Mouse (Mus musculus) hindbrain, embryonic 15.5 days (tissue): ENCODE results near the gene Gzma. TPM values are rescaled to one million over a fixed set of nuclear protein-coding genes. Genes with fewer than 3 reads are reported as not detected.
A peak's percentile ranks its signal among the peaks of the same experiment; 100 is the strongest.

Experiments
- ATAC-seq: fragments of 200-750 bp; cut with Nextera tagmentation; 2 replicates; pipeline ENCODE4 v1.8.0; 2017; ENCODE audit warnings: low read depth, moderate number of reproducible peaks, moderate TSS enrichment; ENCODE audit not compliant: low FRiP score
- H3K27ac ChIP-seq: fragments of 300-500 bp; sonication (generic); replicated peaks from 2 replicates; pipeline ENCODE4 v1.5.1; 2015; ENCODE audit warnings: mild to moderate bottlenecking, inconsistent platforms
- H3K27me3 ChIP-seq: fragments of 300-500 bp; sonication (generic); 2 replicates; pipeline ENCODE4 v1.6.1; 2015; ENCODE audit warnings: control low read depth, inconsistent platforms
- H3K36me3 ChIP-seq: fragments of 300-500 bp; sonication (generic); 2 replicates; pipeline ENCODE4 v1.6.1; 2015; ENCODE audit warnings: control low read depth, inconsistent platforms
- H3K4me1 ChIP-seq: fragments of 300-500 bp; sonication (generic); replicated peaks from 2 replicates; pipeline ENCODE4 v1.6.1; 2015; ENCODE audit warnings: control low read depth, inconsistent platforms
- H3K4me2 ChIP-seq: fragments of 300-500 bp; sonication (generic); 2 replicates; pipeline ENCODE4 v1.6.1; 2015; ENCODE audit warnings: moderate library complexity, mild to moderate bottlenecking, inconsistent platforms
- H3K4me3 ChIP-seq: fragments of 300-500 bp; sonication (generic); 2 replicates; pipeline ENCODE4 v1.5.1; 2015; ENCODE audit warnings: mild to moderate bottlenecking, inconsistent platforms
- H3K9ac ChIP-seq: fragments of 300-500 bp; sonication (generic); 2 replicates; pipeline ENCODE4 v1.6.1; 2015; ENCODE audit warnings: inconsistent platforms
- H3K9me3 ChIP-seq: fragments of 300-500 bp; sonication (generic); 2 replicates; pipeline ENCODE4 v1.6.1; 2016; ENCODE audit warnings: control low read depth, inconsistent platforms
- WGBS: fragments of 180-500 bp; shearing (Covaris S2); methylation state at CpG from one replicate; pipeline ENCODE4 v1.1.7; 2015; 5-methylcytosine and 5-hydroxymethylcytosine counted together
- polyA plus RNA-seq: library from polyadenylated mRNA; unstranded; fragments of >200 nt; fragmentation: Nextera tagmentation; extraction: Ambion mirVana; gene quantifications from 2 replicates; pipeline ENCODE4 v1.2.1, GENCODE M21; 2015

The Gzma gene
- polyA plus RNA-seq, result not detected in 2 replicates

DNA sequence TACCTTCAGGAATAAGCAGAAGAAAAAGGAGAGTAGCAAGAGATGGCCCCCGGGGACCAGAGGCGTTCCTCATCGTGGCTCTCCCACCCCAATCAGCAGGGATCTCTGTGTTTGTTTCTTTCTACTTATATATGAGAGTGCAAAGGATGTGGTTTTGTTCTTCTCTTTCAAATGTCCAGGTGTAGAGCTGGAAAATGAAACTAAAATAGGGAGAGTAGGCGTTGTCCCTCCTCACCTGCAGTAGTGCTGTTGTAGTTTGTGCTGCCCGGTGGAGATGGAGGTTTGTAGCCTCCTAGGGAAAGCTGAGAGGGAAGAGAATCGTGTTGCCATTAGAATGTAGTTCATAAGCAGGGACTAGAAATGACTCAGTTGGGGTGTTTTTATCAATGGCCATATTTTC is at the start of gene Gzma:
Gene Gzma (minus strand): TSS at position 103 of the 400 bp plus-strand sequence.
- no peak within 1 kb of the TSS for H3K4me3 ChIP-seq
- H3K4me2 ChIP-seq, result no peak within 1 kb of the TSS
- 89% methylated on average over 6 of the region's 6 CpGs for WGBS
- ATAC-seq, result no peak
- no peak within 1 kb of the TSS for H3K9ac ChIP-seq
- no peak within 1 kb of the TSS for H3K27ac ChIP-seq
- H3K36me3 ChIP-seq, result no peaks in the 10 kb centered on the region
- H3K4me1 ChIP-seq, result 0 out of 2 replicates have a peak, but pooled peaks cover 3% of the 10 kb centered on the region
- no peaks in the 10 kb centered on the region for H3K9me3 ChIP-seq
- H3K27me3 ChIP-seq, result no peaks in the 10 kb centered on the region

DNA sequence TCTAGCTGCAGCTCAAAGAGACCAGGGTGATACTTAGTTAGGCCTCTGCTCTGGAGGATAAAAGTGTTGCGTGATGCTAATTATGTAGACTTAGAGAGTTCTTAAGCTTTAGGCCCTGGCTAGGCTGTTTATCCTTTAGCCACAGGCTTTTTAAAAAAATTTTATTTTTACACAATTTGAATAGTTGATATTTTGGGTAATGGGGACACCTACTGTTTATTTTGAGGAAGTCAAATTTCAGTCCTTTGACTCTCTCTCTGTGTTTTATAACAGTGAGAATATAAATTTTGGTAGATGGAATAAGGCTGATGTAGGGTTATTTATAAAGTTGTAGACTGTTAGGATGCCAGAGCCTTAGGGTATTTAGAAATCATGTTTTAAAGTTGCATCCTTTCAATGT is 38.8 kb upstream of the Gzma start:
- Histone ChIP-seq H3K27ac (no peak overlapping the region), H3K9ac (no peak overlapping the region), H3K4me3 (no peak overlapping the region), H3K4me2 (no peak overlapping the region), H3K4me1 (no peaks in the 10 kb centered on the region), H3K9me3 (no peaks in the 10 kb centered on the region), H3K36me3 (no peaks in the 10 kb centered on the region), H3K27me3 (no peaks in the 10 kb centered on the region)
- ATAC-seq, result no peak
- WGBS, result 95% methylated on average over 1 of the region's 1 CpGs

DNA sequence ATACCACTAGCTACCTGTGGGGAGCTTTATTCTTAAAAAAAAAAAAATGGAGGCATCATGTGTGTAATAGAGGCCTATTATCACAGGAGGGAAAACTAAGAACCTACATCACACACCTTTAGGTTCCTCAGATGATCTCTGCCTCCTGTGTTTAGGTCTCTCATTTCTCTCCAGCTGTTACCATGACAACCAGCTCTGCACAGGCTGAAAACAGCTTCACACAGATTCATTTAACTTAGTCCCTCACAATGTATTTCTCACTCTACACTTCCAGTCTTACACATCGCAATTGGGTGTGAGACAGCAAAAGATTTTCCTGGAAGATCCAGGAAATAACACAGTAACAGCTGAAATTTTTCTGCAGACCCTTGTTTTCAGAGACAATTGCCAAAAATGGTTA is 29.2 kb upstream of the Gzma start:
- H3K4me3 ChIP-seq, result no peak overlapping the region
- H3K27me3 ChIP-seq, result no peaks in the 10 kb centered on the region
- H3K9ac ChIP-seq, result no peak overlapping the region
- no peaks in the 10 kb centered on the region for H3K36me3 ChIP-seq
- WGBS, result 67% methylated on average over 1 of the region's 1 CpGs
- H3K4me1 ChIP-seq, result no peaks in the 10 kb centered on the region
- no peaks in the 10 kb centered on the region for H3K9me3 ChIP-seq
- no peak overlapping the region for H3K4me2 ChIP-seq
- H3K27ac ChIP-seq, result peak overlapping the region; percentile 48; the same call in 1 of the 2 replicates
- peak; percentile 83; the same call in 1 of the 2 replicates for ATAC-seq

GRCm38 (mm10) chr13:113121326-113121725 is 20.5 kb upstream of the Gzma start:
- Histone ChIP-seq H3K27me3 (no peaks in the 10 kb centered on the region), H3K4me3 (no peak overlapping the region), H3K4me1 (no peaks in the 10 kb centered on the region), H3K9ac (no peak overlapping the region), H3K9me3 (no peaks in the 10 kb centered on the region), H3K36me3 (no peaks in the 10 kb centered on the region), H3K27ac (no peak overlapping the region), H3K4me2 (no peak overlapping the region)
- WGBS, result 92% methylated on average over 14 of the region's 14 CpGs
- ATAC-seq, result no peak

DNA sequence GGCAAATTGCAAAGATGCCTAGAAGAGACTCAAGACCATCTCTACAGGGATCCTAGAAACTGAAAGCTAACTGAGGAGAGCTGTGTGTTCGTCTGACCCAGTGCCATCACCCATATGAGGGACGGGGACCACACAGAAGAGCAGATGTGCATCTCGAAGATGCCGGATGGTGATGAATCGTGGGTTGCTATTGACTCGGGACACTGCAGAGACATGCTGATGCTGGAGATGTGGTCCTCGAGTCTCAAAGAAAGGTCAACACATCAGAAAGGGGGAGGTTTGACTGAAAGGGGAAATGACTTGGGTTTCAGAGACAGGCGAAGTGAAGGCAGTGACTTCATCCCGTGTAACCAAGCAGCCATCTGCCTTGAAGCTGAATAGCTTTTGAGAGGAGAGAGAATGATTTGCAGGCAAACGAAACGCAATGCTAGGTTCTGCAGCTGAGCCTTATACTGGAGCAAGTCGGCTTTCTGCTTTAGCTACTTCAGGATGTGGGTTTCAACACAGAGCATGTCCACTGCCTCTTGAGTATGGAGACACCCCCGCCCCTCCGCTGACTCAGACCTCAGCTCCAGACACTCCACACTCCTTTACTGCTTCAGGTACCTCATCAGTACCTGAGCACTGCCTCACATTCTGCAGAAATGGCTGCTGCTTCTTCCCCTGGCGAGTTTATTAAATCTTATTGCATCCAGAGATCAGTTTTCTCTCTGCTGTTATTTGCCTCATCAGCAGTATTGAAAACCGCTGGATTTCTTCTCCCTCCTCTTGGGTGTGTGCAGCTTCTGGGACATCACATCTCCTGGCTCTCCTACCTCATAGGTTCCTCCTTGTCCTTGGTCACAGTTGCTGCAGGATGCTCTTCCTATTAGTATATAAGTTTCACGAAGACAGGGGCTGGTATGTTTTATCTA is 19.8 kb upstream of the Gzma start:
- Histone ChIP-seq H3K4me3 (no peak overlapping the region), H3K9ac (no peak overlapping the region), H3K9me3 (no peaks in the 10 kb centered on the region), H3K36me3 (no peaks in the 10 kb centered on the region), H3K4me2 (no peak overlapping the region), H3K27ac (no peak overlapping the region), H3K27me3 (no peaks in the 10 kb centered on the region), H3K4me1 (no peaks in the 10 kb centered on the region)
- WGBS, result 89% methylated on average over 17 of the region's 17 CpGs
- ATAC-seq, result no peak

GRCm38 (mm10) chr13:113118977-113119376 is 18.2 kb upstream of the Gzma start:
- H3K9ac ChIP-seq, result no peak overlapping the region
- no peak overlapping the region for H3K4me2 ChIP-seq
- H3K27ac ChIP-seq, result no peak overlapping the region
- WGBS, result 54% methylated on average over 4 of the region's 4 CpGs
- no peaks in the 10 kb centered on the region for H3K4me1 ChIP-seq
- H3K4me3 ChIP-seq, result no peak overlapping the region
- no peaks in the 10 kb centered on the region for H3K36me3 ChIP-seq
- H3K27me3 ChIP-seq, result no peaks in the 10 kb centered on the region
- ATAC-seq, result no peak
- no peaks in the 10 kb centered on the region for H3K9me3 ChIP-seq

- no peaks in the 10 kb centered on the region for H3K36me3 ChIP-seq
- WGBS, result 92% methylated on average over 10 of the region's 10 CpGs
- H3K27ac ChIP-seq, result no peak overlapping the region
- H3K9ac ChIP-seq, result no peak overlapping the region
- H3K27me3 ChIP-seq, result no peaks in the 10 kb centered on the region
- no peak overlapping the region for H3K4me3 ChIP-seq
- no peaks in the 10 kb centered on the region for H3K9me3 ChIP-seq
- ATAC-seq, result no peak
- H3K4me1 ChIP-seq, result no peaks in the 10 kb centered on the region
- no peak overlapping the region for H3K4me2 ChIP-seq
Measured at GRCm38 (mm10) chr13:113104759-113105158, 4.0 kb upstream of the Gzma start.

DNA sequence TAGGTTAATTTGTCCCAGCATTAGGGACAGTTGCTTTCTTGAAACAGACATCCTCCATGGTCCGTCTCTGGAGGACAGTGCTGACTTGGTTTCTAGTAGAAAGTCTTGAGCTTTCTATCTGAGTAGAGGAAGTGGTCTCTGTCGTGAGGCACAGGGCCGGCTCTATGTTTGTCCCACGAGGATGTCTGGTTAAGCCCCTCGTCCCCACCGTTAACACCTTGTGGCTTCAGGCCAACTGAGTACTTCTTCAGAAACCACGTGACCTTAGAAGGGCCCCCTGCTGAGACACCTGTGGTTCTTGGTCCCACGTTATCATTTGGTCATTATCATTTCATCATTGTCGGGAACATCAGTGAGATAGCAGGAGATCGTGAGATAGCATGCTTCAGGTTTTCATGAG is 1.0 kb upstream of the Gzma start:
- no peak for ATAC-seq
- 85% methylated on average over 10 of the region's 10 CpGs for WGBS
- H3K9me3 ChIP-seq, result no peaks in the 10 kb centered on the region

GRCm38 (mm10) chr13:113098406-113098805 is 2.4 kb downstream of the Gzma start:
- no peak overlapping the region for H3K4me3 ChIP-seq
- ATAC-seq, result no peak
- no peaks in the 10 kb centered on the region for H3K36me3 ChIP-seq
- no peak overlapping the region for H3K27ac ChIP-seq
- H3K9me3 ChIP-seq, result no peaks in the 10 kb centered on the region
- no peaks in the 10 kb centered on the region for H3K27me3 ChIP-seq
- no peak overlapping the region for H3K9ac ChIP-seq
- H3K4me2 ChIP-seq, result no peak overlapping the region
- H3K4me1 ChIP-seq, result 0 out of 2 replicates have a peak, but pooled peaks cover 3% of the 10 kb centered on the region
- 95% methylated on average over 2 of the region's 2 CpGs for WGBS

More for the DNA sequence above, 1.0 kb upstream of the Gzma start:
- H3K27ac ChIP-seq, result no peak overlapping the region
- H3K27me3 ChIP-seq, result no peaks in the 10 kb centered on the region
- 0 out of 2 replicates have a peak, but pooled peaks cover 3% of the 10 kb centered on the region for H3K4me1 ChIP-seq
- H3K4me3 ChIP-seq, result no peak overlapping the region
- no peak overlapping the region for H3K9ac ChIP-seq
- H3K36me3 ChIP-seq, result no peaks in the 10 kb centered on the region
- no peak overlapping the region for H3K4me2 ChIP-seq

DNA sequence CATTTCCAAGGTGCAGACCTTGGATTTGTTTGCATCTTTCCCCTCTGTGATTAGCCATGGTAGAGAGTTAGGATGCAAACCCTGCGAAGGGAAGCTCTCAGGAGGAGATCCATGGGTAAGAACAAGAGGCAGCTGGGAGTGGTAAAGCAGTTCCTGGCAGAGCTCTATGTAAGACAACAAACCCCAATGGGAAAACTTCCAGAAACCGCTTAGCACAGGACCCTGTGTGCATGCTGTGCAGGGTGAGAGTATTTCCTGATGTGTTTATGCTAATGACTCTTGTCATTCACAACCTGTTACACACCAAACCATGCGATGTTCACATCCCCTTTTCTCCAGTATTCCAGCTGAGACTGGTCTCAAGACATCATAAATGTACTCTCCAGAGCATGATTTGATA is 3.8 kb downstream of the Gzma start:
- H3K4me2 ChIP-seq, result no peak overlapping the region
- no peak for ATAC-seq
- H3K9ac ChIP-seq, result no peak overlapping the region
- H3K4me1 ChIP-seq, result 0 out of 2 replicates have a peak, but pooled peaks cover 3% of the 10 kb centered on the region
- H3K4me3 ChIP-seq, result no peak overlapping the region
- no peak overlapping the region for H3K27ac ChIP-seq
- no peaks in the 10 kb centered on the region for H3K9me3 ChIP-seq
- no peaks in the 10 kb centered on the region for H3K27me3 ChIP-seq
- no peaks in the 10 kb centered on the region for H3K36me3 ChIP-seq
- 64% methylated on average over 3 of the region's 3 CpGs for WGBS

- Histone ChIP-seq H3K36me3 (no peaks in the 10 kb centered on the region), H3K4me2 (no peak overlapping the region), H3K9ac (no peak overlapping the region), H3K4me3 (no peak overlapping the region), H3K27ac (no peak overlapping the region), H3K27me3 (no peaks in the 10 kb centered on the region), H3K4me1 (0 out of 2 replicates have a peak, but pooled peaks cover 3% of the 10 kb centered on the region), H3K9me3 (no peaks in the 10 kb centered on the region)
- WGBS, result 92% methylated on average over 1 of the region's 1 CpGs
- no peak for ATAC-seq
Measured at GRCm38 (mm10) chr13:113094618-113095017, 6.2 kb downstream of the Gzma start.

- no peak overlapping the region for H3K4me3 ChIP-seq
- no peaks in the 10 kb centered on the region for H3K9me3 ChIP-seq
- H3K27me3 ChIP-seq, result no peaks in the 10 kb centered on the region
- H3K36me3 ChIP-seq, result no peaks in the 10 kb centered on the region
- no peak overlapping the region for H3K4me2 ChIP-seq
- H3K27ac ChIP-seq, result no peak overlapping the region
- ATAC-seq, result no peak
- no peaks in the 10 kb centered on the region for H3K4me1 ChIP-seq
- H3K9ac ChIP-seq, result no peak overlapping the region
- WGBS, result 83% methylated on average over 8 of the region's 8 CpGs
Measured at GRCm38 (mm10) chr13:113090489-113090888, 10.3 kb downstream of the Gzma start.
